9 mouse cellular contexts compared by ENCODE assay signal in the genomic region with DNA sequence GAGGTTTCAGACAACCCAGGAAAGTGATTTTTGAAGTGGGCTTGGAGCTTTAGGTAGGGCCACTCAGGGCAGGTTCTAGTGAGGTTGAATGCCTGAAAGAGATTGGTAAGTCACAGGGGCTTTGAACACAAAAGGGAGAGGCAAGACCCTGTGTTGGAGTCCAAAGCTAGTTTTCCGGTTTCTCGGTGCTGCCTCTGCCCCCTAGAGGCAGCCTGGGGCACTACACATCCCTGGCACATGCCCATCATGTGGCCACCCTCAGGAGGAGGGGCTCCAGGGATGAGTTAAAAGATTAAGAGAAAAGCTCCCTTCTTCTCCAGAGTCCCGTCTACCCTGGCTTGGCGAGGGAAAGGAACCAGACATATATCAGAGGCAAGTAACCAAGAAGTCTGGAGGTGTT. TPM values are rescaled to one million over a fixed set of nuclear protein-coding genes. Genes with fewer than 3 reads are reported as not detected.
DNase-seq lines count a peak whose midpoint lies in the region; ATAC-seq and TF ChIP-seq lines count a peak whose summit lies in the region.
"Had no signal": no experiment of that assay in that cellular context is flagged by ENCODE, and none has a peak within 500 bp of the region (broad histone marks: within the 10 kb centered on the region; RNA-seq: fewer than 3 reads in every experiment).

A gene (plus strand): TSS at position 322 of the 400 bp plus-strand sequence.

- H3K36me3 ChIP-seq in intestine, postnatal 0 days (ENCODE audit: control insufficient read depth, insufficient read depth): peaks cover 15% of the 10 kb centered on the region
- H3K36me3 ChIP-seq in intestine, embryonic 16.5 days (ENCODE audit: control insufficient read depth, insufficient read depth, low read length): no peaks in the 10 kb centered on the region
- H3K36me3 ChIP-seq in hindbrain, embryonic 13.5 days: peaks cover 27% of the 10 kb centered on the region

- H3K9me3 ChIP-seq in intestine, postnatal 0 days (ENCODE audit: control insufficient read depth): no peaks in the 10 kb centered on the region
- H3K9me3 ChIP-seq in intestine, embryonic 16.5 days (ENCODE audit: control insufficient read depth, low read length): no peaks in the 10 kb centered on the region
- H3K9me3 ChIP-seq in hindbrain, embryonic 13.5 days: no peaks in the 10 kb centered on the region
- H3K9me3 ChIP-seq: embryonic facial prominence, embryonic 15.5 days had no signal

- ATAC-seq in intestine, postnatal 0 days: peak; percentile 12; the same call in 1 of the 2 replicates
- no peak for ATAC-seq in intestine, embryonic 16.5 days
- ATAC-seq in hindbrain, embryonic 13.5 days (ENCODE audit: low FRiP score): no peak

- peak; percentile 83 for TF ChIP-seq CTCF in intestine, postnatal 0 days (IDR thresholded peaks at IDR 0.05; ENCODE audit: low read depth)

- peak within 1 kb of the TSS; percentile 40 for H3K4me2 ChIP-seq in intestine, postnatal 0 days (replicated peaks; ENCODE audit: low read depth)
- H3K4me2 ChIP-seq in intestine, embryonic 16.5 days (ENCODE audit: low read depth, low read length): no peak within 1 kb of the TSS
- H3K4me2 ChIP-seq in hindbrain, embryonic 13.5 days: no peak within 1 kb of the TSS
- H3K4me2 ChIP-seq: embryonic facial prominence, embryonic 15.5 days had no signal

- H3K4me3 ChIP-seq in intestine, postnatal 0 days (ENCODE audit: low read depth, low read length): no peak within 1 kb of the TSS
- no peak within 1 kb of the TSS for H3K4me3 ChIP-seq in intestine, embryonic 16.5 days (ENCODE audit: low read length)
- no peak within 1 kb of the TSS for H3K4me3 ChIP-seq in hindbrain, embryonic 13.5 days
- H3K4me3 ChIP-seq: embryonic facial prominence, embryonic 15.5 days had no signal

- H3K27ac ChIP-seq in intestine, postnatal 0 days (ENCODE audit: low read depth, low read length): no peak within 1 kb of the TSS
- no peak within 1 kb of the TSS for H3K27ac ChIP-seq in intestine, embryonic 16.5 days (ENCODE audit: low read length)
- H3K27ac ChIP-seq in hindbrain, embryonic 13.5 days: no peak within 1 kb of the TSS
- H3K27ac ChIP-seq: embryonic facial prominence, embryonic 15.5 days had no signal

- H3K4me1 ChIP-seq in intestine, postnatal 0 days (replicated peaks; ENCODE audit: control insufficient read depth, insufficient read depth, low read length): no peaks in the 10 kb centered on the region
- H3K4me1 ChIP-seq in intestine, embryonic 16.5 days (ENCODE audit: control insufficient read depth, insufficient read depth, low read length): peaks cover 9% of the 10 kb centered on the region
- H3K4me1 ChIP-seq in hindbrain, embryonic 13.5 days (replicated peaks): peaks cover 45% of the 10 kb centered on the region

- H3K9ac ChIP-seq in intestine, postnatal 0 days (ENCODE audit: low read depth, low read length): no peak within 1 kb of the TSS
- H3K9ac ChIP-seq in intestine, embryonic 16.5 days (ENCODE audit: low read depth, low read length): no peak within 1 kb of the TSS
- peak within 1 kb of the TSS; percentile 39 for H3K9ac ChIP-seq in hindbrain, embryonic 13.5 days
- H3K9ac ChIP-seq: embryonic facial prominence, embryonic 15.5 days had no signal

- peaks cover 34% of the 10 kb centered on the region for H3K27me3 ChIP-seq in intestine, postnatal 0 days (replicated peaks; ENCODE audit: control insufficient read depth, insufficient read depth, low read length)
- peaks cover 44% of the 10 kb centered on the region for H3K27me3 ChIP-seq in intestine, embryonic 16.5 days (replicated peaks; ENCODE audit: control insufficient read depth, insufficient read depth, low read length)
- H3K27me3 ChIP-seq in hindbrain, embryonic 13.5 days: 0 out of 2 replicates have a peak, but pooled peaks cover 4% of the 10 kb centered on the region

- peak; percentile 66 for DNase-seq in adrenal gland, adult 2 months
- peak; percentile 48 for DNase-seq in embryo, embryonic 11.5 days (ENCODE audit: low read depth, low spot score)
- DNase-seq in liver: peak; percentile 72
- DNase-seq in neural tube, embryonic 10.5 days (ENCODE audit: extremely low spot score, low spot score): peak; percentile 73
- DNase-seq in testis, postnatal 10 days (ENCODE audit: low spot score): peak; percentile 80

- WGBS in intestine, postnatal 0 days: 10% methylated on average over 4 of the region's 4 CpGs
- 12% methylated on average over 4 of the region's 4 CpGs for WGBS in intestine, embryonic 16.5 days
- 10% methylated on average over 4 of the region's 4 CpGs for WGBS in hindbrain, embryonic 13.5 days

RNA-seq across cellular contexts. Expression of the gene that starts here (rescaled TPM):
- polyA plus RNA-seq in intestine, postnatal 0 days (2015; fragmentation: Nextera tagmentation; extraction: Ambion mirVana): not detected in 2 replicates
- not detected in 2 replicates for polyA plus RNA-seq in intestine, embryonic 16.5 days (2015; fragmentation: Nextera tagmentation; extraction: Ambion mirVana)
- not detected for total RNA-seq in adrenal gland, adult 2 months (2021)
- not detected in 2 replicates for polyA plus RNA-seq in adrenal gland, adult 2 months (2012; rRNA removed)
- polyA plus RNA-seq in hindbrain, embryonic 13.5 days (2015; fragmentation: Nextera tagmentation; extraction: Ambion mirVana): 0.17 TPM in 2 replicates

Comparison
In these comparisons a context has a peak if more than half of its experiments do, and no peak if none do; other contexts are left out.
1. Peak in ATAC-seq and H3K4me2 ChIP-seq in intestine, postnatal 0 days; RNA of the gene not detected or under 1 TPM.
2. Peak in DNase-seq in adrenal gland, adult 2 months; RNA of the gene not detected or under 1 TPM.